Mouse (Mus musculus): ENCODE measurements around the gene Rad51b. TPM values are rescaled to one million over a fixed set of nuclear protein-coding genes. Genes with fewer than 3 reads are reported as not detected.

Gene Rad51b
- total RNA-seq, 2 experiments from 2014 or later: 10.8 to 19.0 TPM

- ATAC-seq (replicated peaks; ENCODE audit: poor library complexity, severe bottlenecking): peak; percentile 85
Observed at GRCm38 (mm10) chr12:79676251-79676650, 379.2 kb downstream of the Rad51b start.

GRCm38 (mm10) chr12:79676896-79677295, 379.8 kb downstream of the Rad51b start:
- no peak for ATAC-seq (replicated peaks; ENCODE audit: poor library complexity, severe bottlenecking)

DNA sequence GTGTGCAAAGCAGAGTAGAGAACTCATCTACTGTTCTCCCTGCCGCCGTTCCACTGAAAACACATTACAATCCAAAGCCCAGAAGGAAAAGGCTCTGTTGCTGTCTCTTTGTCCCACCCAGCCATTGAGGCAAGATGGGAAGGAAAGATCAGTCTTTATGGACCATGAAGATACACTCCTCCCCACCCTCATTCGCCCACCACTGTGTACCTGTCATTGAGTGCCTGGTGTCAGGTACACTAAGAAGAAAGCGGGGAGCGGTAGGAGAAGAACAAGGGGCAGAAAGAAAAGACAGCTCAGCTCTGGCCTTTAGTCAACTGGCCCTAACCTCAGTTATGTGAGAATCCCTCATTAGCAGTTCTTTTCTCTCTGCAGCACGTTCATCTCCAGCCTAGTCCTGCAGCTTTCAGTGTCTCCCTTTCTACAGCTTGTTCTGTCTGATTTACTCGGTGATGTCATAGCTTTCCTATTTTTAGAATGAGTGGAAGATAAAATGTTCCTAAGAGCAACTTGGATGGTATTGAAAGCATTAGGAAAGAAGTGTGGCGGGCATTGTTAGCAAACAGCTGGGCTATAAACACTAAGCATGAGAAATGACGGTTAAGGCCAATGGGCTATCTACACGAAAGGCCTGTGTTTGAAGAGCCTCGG, 382.3 kb downstream of the Rad51b start:
- ATAC-seq (replicated peaks; ENCODE audit: poor library complexity, severe bottlenecking): no peak

DNA sequence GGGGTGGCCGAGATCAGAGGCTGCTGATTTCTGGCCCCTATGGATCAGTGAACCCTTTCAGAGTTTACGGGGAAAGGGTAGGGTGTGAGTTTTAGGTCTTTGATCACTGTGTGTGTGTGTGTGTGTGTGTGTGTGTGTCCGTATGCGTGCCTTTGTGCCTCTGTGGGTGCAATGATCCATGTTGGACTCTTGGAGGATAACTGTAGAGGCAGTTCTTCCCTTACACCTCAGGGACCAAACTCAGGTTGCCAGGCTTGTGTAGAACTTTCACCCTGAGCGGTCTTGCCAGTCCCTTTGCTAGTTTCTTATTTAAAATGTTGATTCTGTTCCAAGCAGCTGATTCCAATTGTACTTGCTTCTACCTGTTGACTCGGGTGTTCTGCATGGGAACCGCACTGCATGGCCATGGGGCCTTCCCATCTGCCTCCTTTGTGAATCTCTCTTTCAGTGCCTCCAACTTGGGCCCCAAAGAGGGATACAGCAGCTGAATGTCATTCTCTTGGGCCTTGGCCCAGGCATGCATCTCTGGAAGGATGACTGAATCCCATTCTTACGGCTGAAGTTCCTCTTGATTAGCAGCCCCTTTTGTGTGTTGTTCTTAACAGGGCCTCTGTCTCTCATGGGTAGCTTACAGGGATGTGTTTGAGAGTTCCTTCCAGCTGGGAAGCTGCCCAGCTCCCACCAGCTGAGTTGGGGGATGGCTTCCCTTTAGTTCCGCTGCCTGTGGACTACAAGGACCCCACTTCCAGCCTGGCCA, 383.0 kb downstream of the Rad51b start:
- no peak for ATAC-seq (replicated peaks; ENCODE audit: poor library complexity, severe bottlenecking)

DNA sequence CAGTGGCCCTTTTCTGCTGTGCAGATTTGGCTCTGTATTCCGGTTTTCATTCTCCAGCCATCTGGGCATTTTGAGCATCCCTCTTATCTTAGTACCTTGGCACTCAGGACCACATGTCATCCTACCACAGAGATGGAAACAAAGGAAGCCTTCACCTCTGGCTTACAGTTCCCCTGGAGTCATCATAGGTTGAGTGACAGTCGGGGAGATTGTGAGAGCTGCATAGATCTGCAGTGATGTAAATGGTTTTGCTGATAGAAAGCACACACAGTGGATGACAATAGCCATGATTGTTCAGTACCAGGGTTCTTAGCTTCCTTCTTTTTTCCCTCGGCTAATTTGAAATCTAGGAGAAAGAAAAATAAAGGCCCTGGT, 383.6 kb downstream of the Rad51b start:
- no peak for ATAC-seq (replicated peaks; ENCODE audit: poor library complexity, severe bottlenecking)

DNA sequence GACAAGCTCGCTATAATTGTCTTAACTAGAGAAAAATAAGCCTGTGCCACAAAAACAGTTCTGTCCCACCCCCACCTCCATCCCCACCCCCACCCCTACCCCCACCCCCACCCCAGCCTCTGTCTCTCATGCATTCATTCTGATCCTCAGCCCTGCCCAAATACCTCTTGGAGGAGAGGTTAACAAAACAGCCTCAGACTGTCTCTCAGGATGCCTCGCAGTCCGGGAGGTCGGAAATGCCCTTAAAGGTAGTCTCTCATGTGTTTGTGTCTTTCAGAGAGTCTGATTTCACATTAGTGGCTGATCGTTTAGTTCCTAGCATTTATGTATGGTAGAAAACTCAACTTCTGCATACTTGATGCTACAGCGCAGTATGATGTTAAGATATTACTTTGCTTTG, 384.5 kb downstream of the Rad51b start:
- ATAC-seq (replicated peaks; ENCODE audit: poor library complexity, severe bottlenecking): no peak

DNA sequence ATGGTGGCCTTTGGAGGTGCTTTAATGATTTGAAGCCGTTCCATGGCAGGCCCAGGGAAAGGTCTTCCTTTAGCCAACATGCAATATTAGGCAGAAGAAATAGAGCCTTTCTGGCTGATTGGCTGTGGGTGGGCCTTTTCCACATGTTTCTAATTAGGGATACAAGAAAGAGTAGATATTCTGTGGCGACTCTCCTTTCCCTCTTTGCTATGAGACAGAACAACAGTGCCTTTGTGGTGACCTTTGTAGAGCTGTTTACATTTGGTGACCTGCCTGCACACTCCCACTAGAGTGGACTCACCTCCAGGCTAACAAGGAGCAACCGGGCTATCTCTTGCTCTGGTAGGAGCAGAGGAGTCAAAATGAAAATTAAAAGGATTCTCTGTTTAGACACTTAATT, 386.3 kb downstream of the Rad51b start:
- ATAC-seq (replicated peaks; ENCODE audit: poor library complexity, severe bottlenecking): no peak

DNA sequence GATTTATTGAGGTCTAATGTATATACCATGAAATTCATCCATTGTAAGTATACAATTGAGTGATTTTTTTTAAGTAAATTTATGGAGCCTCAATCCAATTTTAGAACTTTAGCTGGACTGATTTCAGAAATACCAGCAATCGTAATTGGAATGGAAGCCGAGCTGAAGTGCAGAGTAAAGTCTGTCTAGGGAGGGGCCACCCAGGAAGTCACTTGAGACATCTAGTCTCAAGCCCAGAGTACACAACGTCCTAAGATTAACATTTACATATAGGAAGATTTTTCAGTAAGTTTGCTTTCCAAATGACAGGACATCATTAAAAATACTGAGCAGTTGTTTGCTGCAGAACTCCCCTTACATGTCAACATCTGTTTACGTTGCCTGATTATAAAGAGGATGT, 386.7 kb downstream of the Rad51b start:
- ATAC-seq (replicated peaks; ENCODE audit: poor library complexity, severe bottlenecking): no peak

- ATAC-seq (replicated peaks; ENCODE audit: poor library complexity, severe bottlenecking): no peak
Observed at GRCm38 (mm10) chr12:79684338-79684737, 387.3 kb downstream of the Rad51b start.

DNA sequence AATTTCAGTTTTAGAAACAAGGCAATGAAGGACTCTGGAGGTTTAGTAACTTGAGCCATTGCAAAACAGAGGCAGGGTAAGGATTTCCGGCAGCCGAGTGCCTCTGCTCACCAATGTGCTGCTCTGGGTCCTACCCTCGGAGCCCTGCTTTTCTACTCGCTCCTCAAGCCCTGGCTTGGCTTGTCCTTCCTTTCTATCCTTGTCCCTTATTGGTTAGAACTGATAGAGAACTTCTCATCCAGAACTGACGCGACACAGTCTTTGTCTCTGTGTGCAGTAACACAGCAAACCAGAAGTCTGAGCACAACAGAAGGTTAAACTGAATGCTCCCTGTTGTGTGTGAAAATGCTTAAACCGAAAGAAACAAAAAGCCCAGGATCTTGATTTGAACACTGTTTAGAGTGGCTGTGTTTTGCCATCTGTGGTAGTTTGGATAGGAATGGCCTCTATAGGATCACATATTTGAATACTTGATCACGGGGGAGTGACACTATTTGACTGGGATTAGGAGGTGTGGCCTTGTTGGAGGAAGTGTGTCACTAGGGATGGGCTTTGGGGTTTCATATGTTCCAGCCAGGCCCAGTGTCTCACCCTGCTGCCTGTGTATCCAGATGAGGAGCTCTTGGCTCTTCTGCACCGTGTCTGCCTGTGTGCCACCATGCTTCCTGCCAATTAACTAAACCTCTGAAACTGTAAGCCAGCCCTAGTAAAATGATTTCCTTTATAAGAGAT, 389.7 kb downstream of the Rad51b start:
- ATAC-seq (replicated peaks; ENCODE audit: poor library complexity, severe bottlenecking): peak; percentile 40

- no peak for ATAC-seq (replicated peaks; ENCODE audit: poor library complexity, severe bottlenecking)
Observed at GRCm38 (mm10) chr12:79687683-79688386, 390.8 kb downstream of the Rad51b start.

DNA sequence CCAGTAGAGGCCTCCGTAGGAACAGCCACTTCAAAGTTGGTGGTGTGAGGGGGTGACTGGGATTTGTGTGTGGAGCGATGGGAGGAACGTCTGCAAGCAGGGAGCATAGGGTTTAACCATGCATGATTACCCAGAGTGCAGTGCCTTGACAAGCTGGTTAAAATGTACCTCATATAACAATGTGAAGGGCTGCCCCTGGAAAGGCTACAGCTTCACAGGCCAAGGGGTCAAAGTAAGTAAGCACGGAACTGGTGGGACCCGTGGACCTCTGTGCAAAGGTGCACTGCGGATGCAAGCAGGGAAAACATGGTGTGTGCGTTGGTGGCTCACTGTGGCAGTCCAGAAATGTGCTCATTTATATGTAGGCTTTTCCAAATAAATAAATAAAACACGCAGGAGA, 392.2 kb downstream of the Rad51b start:
- no peak for ATAC-seq (replicated peaks; ENCODE audit: poor library complexity, severe bottlenecking)

DNA sequence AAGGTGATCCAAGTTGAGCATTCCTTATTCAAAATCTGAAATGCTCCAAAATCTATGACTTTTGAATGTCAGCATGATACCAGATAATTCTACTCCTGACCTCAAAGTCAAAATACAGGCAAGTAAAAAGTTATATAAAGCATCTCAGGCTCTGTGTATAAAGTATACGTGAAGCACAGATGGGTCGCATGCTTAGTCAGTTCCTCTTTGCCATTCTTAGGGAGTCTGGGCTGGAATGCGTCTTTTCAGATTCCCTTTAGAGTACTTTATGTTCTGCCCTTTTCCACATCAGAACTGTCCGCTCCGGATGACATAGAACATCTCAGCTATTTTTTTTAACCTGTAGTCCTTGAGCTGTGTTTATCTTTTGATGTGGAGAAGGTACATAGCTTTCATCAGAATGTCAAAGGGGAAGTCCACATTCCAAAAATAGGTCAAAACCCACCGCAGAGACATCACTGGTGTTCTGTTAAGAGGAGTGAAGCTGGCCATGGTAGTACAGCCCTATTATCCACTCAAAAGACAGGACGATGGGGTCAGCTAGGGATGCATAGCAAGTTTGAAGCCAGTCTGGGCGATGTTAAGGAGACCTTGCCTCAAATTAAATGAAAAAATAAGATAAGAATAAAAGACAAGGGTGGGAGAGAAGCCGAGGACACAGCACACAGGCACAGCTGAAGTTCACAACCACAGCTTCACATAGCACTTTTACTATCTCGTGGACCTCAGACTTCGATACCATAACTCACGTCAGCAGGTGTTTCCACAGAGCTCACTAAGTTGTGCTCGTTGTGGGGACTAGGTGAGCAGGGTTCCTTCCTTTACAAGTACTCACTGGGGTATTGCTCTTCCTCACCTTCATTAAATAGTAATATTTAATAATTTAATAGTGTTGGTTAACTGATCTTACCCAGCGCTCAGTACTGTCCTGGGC, 395.1 kb downstream of the Rad51b start:
- ATAC-seq (replicated peaks; ENCODE audit: poor library complexity, severe bottlenecking): peak; percentile 50

GRCm38 (mm10) chr12:79695832-79696434, 398.9 kb downstream of the Rad51b start:
- ATAC-seq (replicated peaks; ENCODE audit: poor library complexity, severe bottlenecking): no peak

- no peak for ATAC-seq (replicated peaks; ENCODE audit: poor library complexity, severe bottlenecking)
Observed at GRCm38 (mm10) chr12:79703555-79703954, 406.5 kb downstream of the Rad51b start.

DNA sequence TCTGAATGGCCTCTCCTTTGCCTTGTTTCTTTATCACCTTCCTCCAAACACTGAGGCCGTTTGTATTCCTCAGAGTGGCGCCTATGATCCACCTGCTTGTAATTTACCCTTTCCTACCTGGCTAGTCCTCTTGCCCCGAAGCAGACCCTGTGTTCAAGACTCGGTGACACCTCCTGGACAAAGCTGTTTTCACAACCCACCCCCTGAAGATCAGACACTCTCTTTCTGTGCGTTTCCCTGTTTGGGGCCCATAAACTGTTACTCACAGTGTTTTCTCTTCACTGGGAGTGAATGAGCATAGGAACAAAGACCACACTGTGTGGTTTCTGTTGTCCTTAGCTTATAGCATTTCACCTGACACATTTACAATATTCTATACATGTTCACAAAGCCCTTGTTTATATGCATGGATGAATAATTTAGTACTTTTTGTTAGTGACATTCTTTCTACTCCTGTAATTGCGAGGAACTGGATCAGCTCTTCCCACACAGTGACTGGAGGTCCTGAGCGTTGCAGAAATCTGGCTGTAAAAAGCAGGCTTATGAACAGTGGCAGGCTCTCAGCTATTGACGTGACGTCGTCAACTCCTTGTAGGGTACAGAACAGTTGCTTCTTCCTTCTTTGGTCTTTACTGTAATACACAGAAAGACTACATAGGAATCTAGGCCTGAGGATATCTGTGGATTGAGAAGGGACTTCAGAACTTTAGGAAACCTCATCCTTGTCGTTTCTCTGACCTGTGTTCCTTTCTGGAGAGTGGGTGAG, 408.6 kb downstream of the Rad51b start:
- no peak for ATAC-seq (replicated peaks; ENCODE audit: poor library complexity, severe bottlenecking)

GRCm38 (mm10) chr12:79707565-79708422, 410.7 kb downstream of the Rad51b start:
- no peak for ATAC-seq (replicated peaks; ENCODE audit: poor library complexity, severe bottlenecking)

GRCm38 (mm10) chr12:79708423-79708733, 411.3 kb downstream of the Rad51b start:
- ATAC-seq (replicated peaks; ENCODE audit: poor library complexity, severe bottlenecking): no peak

All from granulocyte monocyte progenitor cell, adult 5-6 weeks (primary cell).